Mouse (Mus musculus): ENCODE measurements at regions not wholly inside any gene's neighbourhood (a gene's known extent, or its start where the extent isn't known, plus 50 kb on each side); places are given as distances from the start of the nearest gene placed in this dataset.

GRCm38 (mm10) chr9:47466767-47467166 lies 63.2 kb upstream of the Cadm1 start:
- Histone ChIP-seq H3K4me3 (replicated peaks in 1 of 3; ENCODE audit: low read depth in 2 of 3, low read length in 2 of 3, poor library complexity in 1 of 3) (no peak overlapping the region), H3K4me2 (ENCODE audit: insufficient read depth, low read depth, poor library complexity, severe bottlenecking) (no peak overlapping the region), H3K4me1 (ENCODE audit: control insufficient read depth in 1 of 2, insufficient read depth in 2 of 2) (no peaks in the 10 kb centered on the region), H3K79me2 (replicated peaks; ENCODE audit: control insufficient read depth, extremely low read depth, insufficient read depth, poor library complexity, severe bottlenecking) (no peaks in the 10 kb centered on the region), H3K9ac (ENCODE audit: insufficient read depth, low read depth) (no peak overlapping the region), H3K27me3 (replicated peaks) (no peaks in the 10 kb centered on the region), H3K9me3 (replicated peaks; ENCODE audit: low read length) (peaks cover 80% of the 10 kb centered on the region), H3K27ac (ENCODE audit: insufficient read depth, low read depth) (no peak overlapping the region), H3K36me3 (replicated peaks in 1 of 2; ENCODE audit: control insufficient read depth in 1 of 2, insufficient read depth in 1 of 2, low read length in 1 of 2) (no peaks in the 10 kb centered on the region)
- in situ Hi-C loops (cut with MboI; ENCODE audit: low pct_ligation_motif_present, low pct_unique_long_range_greater_than_20kb, low sequenced_read_pairs): no loop called here
- dilution Hi-C loops (cut with MboI; ENCODE audit: extremely low pct_ligation_motif_present, extremely low pct_unique_long_range_greater_than_20kb, low sequenced_read_pairs): no loop called here
- no peak for DNase-seq (ENCODE audit: extremely low read depth)
- TF ChIP-seq PAX5 (IDR thresholded peaks at IDR 0.05; ENCODE audit: low read length): no peak

GRCm38 (mm10) chr9:47467815-47468214 lies 62.2 kb upstream of the Cadm1 start:
- Histone ChIP-seq H3K79me2 (replicated peaks; ENCODE audit: control insufficient read depth, extremely low read depth, insufficient read depth, poor library complexity, severe bottlenecking) (no peaks in the 10 kb centered on the region), H3K36me3 (replicated peaks in 1 of 2; ENCODE audit: control insufficient read depth in 1 of 2, insufficient read depth in 1 of 2, low read length in 1 of 2) (no peaks in the 10 kb centered on the region), H3K27me3 (replicated peaks) (no peaks in the 10 kb centered on the region), H3K9me3 (replicated peaks; ENCODE audit: low read length) (peaks cover 79% of the 10 kb centered on the region), H3K27ac (ENCODE audit: insufficient read depth, low read depth) (no peak overlapping the region), H3K4me1 (ENCODE audit: control insufficient read depth in 1 of 2, insufficient read depth in 2 of 2) (no peaks in the 10 kb centered on the region), H3K9ac (ENCODE audit: insufficient read depth, low read depth) (no peak overlapping the region), H3K4me2 (ENCODE audit: insufficient read depth, low read depth, poor library complexity, severe bottlenecking) (no peak overlapping the region), H3K4me3 (replicated peaks in 1 of 3; ENCODE audit: low read depth in 2 of 3, low read length in 2 of 3, poor library complexity in 1 of 3) (no peak overlapping the region)
- in situ Hi-C loops (cut with MboI; ENCODE audit: low pct_ligation_motif_present, low pct_unique_long_range_greater_than_20kb, low sequenced_read_pairs): no loop called here
- TF ChIP-seq ZNF384 (IDR thresholded peaks at IDR 0.05; ENCODE audit: low read depth, low read length) (no peak), ZKSCAN1 (IDR thresholded peaks at IDR 0.05; ENCODE audit: borderline replicate concordance, low read depth, low read length) (no peak), POLR2AphosphoS2 (IDR thresholded peaks at IDR 0.05; ENCODE audit: low read depth, low read length) (no peak), CHD2 (IDR thresholded peaks at IDR 0.05; ENCODE audit: low read length) (no peak), GABPA (IDR thresholded peaks at IDR 0.05; ENCODE audit: insufficient replicate concordance, low read depth, low read length) (no peak)
- dilution Hi-C loops (cut with MboI; ENCODE audit: extremely low pct_ligation_motif_present, extremely low pct_unique_long_range_greater_than_20kb, low sequenced_read_pairs): no loop called here
- no peak for DNase-seq (ENCODE audit: extremely low read depth)

GRCm38 (mm10) chr9:47469576-47469975 lies 60.4 kb upstream of the Cadm1 start:
- Histone ChIP-seq H3K27me3 (replicated peaks) (no peaks in the 10 kb centered on the region), H3K4me2 (ENCODE audit: insufficient read depth, low read depth, poor library complexity, severe bottlenecking) (no peak overlapping the region), H3K36me3 (replicated peaks in 1 of 2; ENCODE audit: control insufficient read depth in 1 of 2, insufficient read depth in 1 of 2, low read length in 1 of 2) (no peaks in the 10 kb centered on the region), H3K79me2 (replicated peaks; ENCODE audit: control insufficient read depth, extremely low read depth, insufficient read depth, poor library complexity, severe bottlenecking) (no peaks in the 10 kb centered on the region), H3K9me3 (replicated peaks; ENCODE audit: low read length) (peaks cover 87% of the 10 kb centered on the region), H3K27ac (ENCODE audit: insufficient read depth, low read depth) (no peak overlapping the region), H3K4me3 (replicated peaks in 1 of 3; ENCODE audit: low read depth in 2 of 3, low read length in 2 of 3, poor library complexity in 1 of 3) (no peak overlapping the region), H3K9ac (ENCODE audit: insufficient read depth, low read depth) (no peak overlapping the region), H3K4me1 (ENCODE audit: control insufficient read depth in 1 of 2, insufficient read depth in 2 of 2) (no peaks in the 10 kb centered on the region)
- dilution Hi-C loops (cut with MboI; ENCODE audit: extremely low pct_ligation_motif_present, extremely low pct_unique_long_range_greater_than_20kb, low sequenced_read_pairs): no loop called here
- no peak for DNase-seq (ENCODE audit: extremely low read depth)
- TF ChIP-seq NELFE (IDR thresholded peaks at IDR 0.05; ENCODE audit: low read depth, low read length) (no peak), MEF2A (IDR thresholded peaks at IDR 0.05; ENCODE audit: borderline replicate concordance, low read depth, low read length) (no peak), IRF4 (IDR thresholded peaks at IDR 0.05; ENCODE audit: low read depth, low read length) (no peak), NRF1 (IDR thresholded peaks at IDR 0.05; ENCODE audit: low read depth, low read length) (no peak), RAD21 (IDR thresholded peaks at IDR 0.05; ENCODE audit: low read depth, low read length) (no peak), ZC3H11A (IDR thresholded peaks at IDR 0.05; ENCODE audit: low read depth, low read length) (no peak), SIN3A (IDR thresholded peaks at IDR 0.05; ENCODE audit: low read length) (no peak)
- in situ Hi-C loops (cut with MboI; ENCODE audit: low pct_ligation_motif_present, low pct_unique_long_range_greater_than_20kb, low sequenced_read_pairs): no loop called here
